14 mouse cellular contexts compared by ENCODE assay signal in the genomic region with DNA sequence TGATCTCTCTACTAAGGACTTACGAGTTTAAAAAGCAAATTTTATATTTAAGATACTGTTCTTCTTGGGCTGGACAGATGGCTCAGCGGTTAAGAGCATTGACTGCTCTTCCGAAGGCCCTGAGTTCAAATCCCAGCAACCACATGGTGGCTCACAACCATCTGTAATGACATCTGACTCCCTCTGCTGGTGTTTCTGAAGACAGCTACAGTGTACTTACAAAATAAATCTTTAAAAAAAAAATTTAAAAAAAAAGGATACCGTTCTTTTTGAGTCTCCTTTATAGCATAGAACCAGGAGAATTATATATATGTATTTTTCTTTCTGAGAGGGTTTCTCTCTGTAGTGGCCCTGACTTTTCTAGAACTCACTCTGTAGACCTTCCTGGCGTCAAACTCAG.
"Had no signal": no experiment of that assay in that cellular context is flagged by ENCODE, and none has a peak within 500 bp of the region (broad histone marks: within the 10 kb centered on the region; RNA-seq: fewer than 3 reads in every experiment).

No protein-coding gene starts in this region.

- DNase-seq: kidney, adult 11 months; kidney, postnatal 14 days; layer of hippocampus, adult 9-11 months; layer of hippocampus, postnatal 36 days; left cerebral cortex, postnatal 4 days; lung, adult 18-20 months; lung, postnatal 10 days; right cerebral cortex, postnatal 14 days; thymus, postnatal 36 days had no signal

- H3K4me2 ChIP-seq: limb, embryonic 13.5 days; midbrain, embryonic 12.5 days; stomach, embryonic 15.5 days had no signal

- H3K9me3 ChIP-seq: limb, embryonic 13.5 days; megakaryocyte, embryonic 14.5 days; midbrain, embryonic 12.5 days; stomach, embryonic 15.5 days had no signal

- H3K27me3 ChIP-seq: limb, embryonic 13.5 days; megakaryocyte, embryonic 14.5 days; midbrain, embryonic 12.5 days; stomach, embryonic 15.5 days had no signal

- H3K27ac ChIP-seq: limb, embryonic 13.5 days; macrophage; midbrain, embryonic 12.5 days; stomach, embryonic 15.5 days had no signal

- H3K4me1 ChIP-seq: midbrain, embryonic 12.5 days; stomach, embryonic 15.5 days had no signal

- H3K4me3 ChIP-seq: limb, embryonic 13.5 days; megakaryocyte, embryonic 14.5 days; midbrain, embryonic 12.5 days; stomach, embryonic 15.5 days had no signal

- H3K9ac ChIP-seq: limb, embryonic 13.5 days; midbrain, embryonic 12.5 days; stomach, embryonic 15.5 days had no signal
